Mouse (Mus musculus) neutrophil, adult 5-6 weeks (primary cell): ENCODE measurements around the gene Cfap157. TPM values are rescaled to one million over a fixed set of nuclear protein-coding genes. Genes with fewer than 3 reads are reported as not detected.

Experiments
- ATAC-seq: fragments of 151-379, 151-347 bp; 2 replicates; pipeline ENCODE4 v1.8.0; 2017; ENCODE audit warnings: mild to moderate bottlenecking, moderate TSS enrichment; ENCODE audit not compliant: insufficient number of reproducible peaks, poor library complexity, low FRiP score, severe bottlenecking; ENCODE audit errors: extremely low read depth
- total RNA-seq: library from RNA; stranded (forward); fragments of 200-1000 nt; gene quantifications from 2 replicates; pipeline ENCODE4 v1.2.3, GENCODE M21; 2017

Gene Cfap157
- total RNA-seq, 1 experiment from 2014 or later = not detected

- ATAC-seq = no peak
Measured at GRCm38 (mm10) chr2:32788581-32788980, 4.4 kb upstream of the Cfap157 start.

- no peak for ATAC-seq
Measured at GRCm38 (mm10) chr2:32787176-32787575, 2.9 kb upstream of the Cfap157 start.

- ATAC-seq = no peak
Measured at GRCm38 (mm10) chr2:32781710-32782109, 2.5 kb downstream of the Cfap157 start.

- no peak for ATAC-seq
Measured at GRCm38 (mm10) chr2:32779714-32780113, 4.5 kb downstream of the Cfap157 start.

- ATAC-seq = 0 out of 2 replicates have a peak, but pooled peaks have one; percentile 7
Measured at GRCm38 (mm10) chr2:32779131-32779530, 5.1 kb downstream of the Cfap157 start.

- ATAC-seq = no peak
Measured at GRCm38 (mm10) chr2:32778081-32778480, 6.1 kb downstream of the Cfap157 start.

- ATAC-seq = no peak
Measured at GRCm38 (mm10) chr2:32776192-32776591, 8.0 kb downstream of the Cfap157 start.

GRCm38 (mm10) chr2:32775359-32776074 is 8.7 kb downstream of the Cfap157 start, which contains the start of the genes Ttc16 and Ptrh1:
Gene Ttc16, minus strand, starts transcription at chr2:32775633.
Gene Ptrh1, plus strand, starts transcription at chr2:32775786.
- ATAC-seq = peak; percentile 92

GRCm38 (mm10) chr2:32772626-32773279 is 11.5 kb downstream of the Cfap157 start:
- ATAC-seq = no peak

GRCm38 (mm10) chr2:32771886-32772285 is 12.3 kb downstream of the Cfap157 start:
- no peak for ATAC-seq

GRCm38 (mm10) chr2:32769327-32770085 is 14.7 kb downstream of the Cfap157 start:
- no peak for ATAC-seq

- no peak for ATAC-seq
Measured at GRCm38 (mm10) chr2:32768661-32769285, 15.5 kb downstream of the Cfap157 start.

- ATAC-seq = no peak
Measured at GRCm38 (mm10) chr2:32767241-32767640, 17.0 kb downstream of the Cfap157 start.

- ATAC-seq = no peak
Measured at GRCm38 (mm10) chr2:32763353-32763752, 20.9 kb downstream of the Cfap157 start.

GRCm38 (mm10) chr2:32761859-32762258 is 22.4 kb downstream of the Cfap157 start:
- no peak for ATAC-seq

- no peak for ATAC-seq
Measured at GRCm38 (mm10) chr2:32761361-32761760, 22.9 kb downstream of the Cfap157 start.

- ATAC-seq = no peak
Measured at GRCm38 (mm10) chr2:32759001-32759400, 25.2 kb downstream of the Cfap157 start.

GRCm38 (mm10) chr2:32758503-32758902 is 25.7 kb downstream of the Cfap157 start:
- no peak for ATAC-seq
